Mouse (Mus musculus) ovary, postnatal 36 days (tissue): ENCODE data around the gene Pogk.
A peak's percentile ranks its signal among the peaks of the same experiment; 100 is the strongest.

Experiments
- DNase-seq: peaks from one replicate; pipeline ENCODE4 v3.0.0; 2022; ENCODE audit warnings: low spot score, mixed read lengths

Pogk gene

DNA sequence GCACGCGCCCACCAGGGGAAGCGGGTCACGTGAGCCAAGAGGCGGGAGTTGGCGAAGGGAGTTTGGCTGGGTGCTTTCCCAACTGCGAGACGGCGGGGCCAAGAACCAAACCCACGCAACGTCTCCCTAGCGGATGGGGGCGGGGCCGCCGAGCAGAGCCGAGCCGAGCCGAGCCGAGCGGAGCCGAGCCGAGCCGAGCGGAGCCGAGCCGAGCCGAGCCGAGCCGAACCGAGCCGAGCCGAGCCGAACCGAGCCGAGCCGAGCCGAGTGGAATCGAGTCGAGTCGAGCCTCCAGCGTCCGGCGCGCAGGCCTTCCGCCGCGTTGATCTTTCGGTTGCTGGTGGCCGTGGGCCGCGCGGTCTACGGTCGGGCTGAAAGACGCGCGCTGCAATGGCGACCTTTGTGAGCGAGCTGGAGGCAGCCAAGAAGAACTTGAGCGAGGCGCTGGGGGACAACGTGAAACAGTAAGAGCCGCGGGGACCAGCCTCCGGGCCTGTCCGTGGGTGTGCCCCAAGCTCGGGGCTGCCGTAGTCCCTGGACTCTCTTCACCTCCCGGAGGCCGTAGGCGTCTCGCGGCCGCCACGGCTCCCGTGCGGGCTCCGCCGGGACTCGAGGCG lies 30.5 kb downstream of the Pogk start, which contains the start of gene Tada1:
Gene Tada1 (plus strand): TSS at position 85 of the 617 bp plus-strand sequence.
- peak; percentile 92 for DNase-seq

DNA sequence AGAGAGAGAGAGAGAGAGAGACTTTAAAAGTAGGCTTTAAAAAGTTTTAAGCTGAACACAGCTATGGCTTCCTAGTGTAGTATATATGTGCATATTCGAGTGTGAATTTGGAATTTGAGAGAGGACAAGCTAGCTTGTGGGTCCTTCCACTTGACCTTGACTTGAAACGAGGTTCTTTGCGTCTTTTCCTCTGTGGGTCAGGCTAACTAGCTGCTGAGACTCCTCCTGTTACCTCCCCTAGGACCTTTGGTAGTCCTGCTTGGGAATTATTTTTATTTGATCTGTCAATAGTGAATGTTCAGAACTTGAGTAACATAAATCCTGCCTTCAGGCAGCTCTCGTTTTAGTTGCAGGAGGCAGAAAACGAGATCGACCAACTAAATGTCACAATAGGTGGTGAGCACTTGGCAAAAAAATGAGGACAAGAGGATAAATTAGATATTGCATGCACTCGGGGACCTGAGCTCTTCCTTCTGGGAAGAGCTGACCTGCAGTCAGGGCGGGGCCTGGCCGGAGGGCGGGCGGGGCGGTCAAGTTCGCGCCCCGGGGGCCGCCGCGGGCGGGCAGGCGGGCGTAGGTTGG lies 31.1 kb downstream of the Pogk start:
- DNase-seq: no peak

DNA sequence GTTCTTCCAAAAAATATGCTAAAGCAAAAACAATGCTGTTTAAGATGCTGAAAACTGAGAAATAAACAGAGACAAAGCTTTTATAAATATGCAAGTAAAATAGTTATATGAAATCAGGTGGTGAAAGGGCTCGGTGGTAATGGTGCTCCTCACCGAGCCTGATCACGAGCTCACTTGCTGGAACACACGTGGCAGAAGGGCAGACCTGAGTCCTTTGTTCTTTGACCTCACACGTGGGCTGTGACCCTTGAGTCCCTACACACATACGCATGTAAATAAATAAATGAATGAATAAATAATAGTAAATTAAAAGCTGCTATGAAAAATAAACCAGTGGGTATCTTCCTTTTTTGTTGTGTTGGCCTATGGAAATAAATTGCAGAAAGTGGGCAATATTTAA lies 32.5 kb downstream of the Pogk start:
- no peak for DNase-seq

DNA sequence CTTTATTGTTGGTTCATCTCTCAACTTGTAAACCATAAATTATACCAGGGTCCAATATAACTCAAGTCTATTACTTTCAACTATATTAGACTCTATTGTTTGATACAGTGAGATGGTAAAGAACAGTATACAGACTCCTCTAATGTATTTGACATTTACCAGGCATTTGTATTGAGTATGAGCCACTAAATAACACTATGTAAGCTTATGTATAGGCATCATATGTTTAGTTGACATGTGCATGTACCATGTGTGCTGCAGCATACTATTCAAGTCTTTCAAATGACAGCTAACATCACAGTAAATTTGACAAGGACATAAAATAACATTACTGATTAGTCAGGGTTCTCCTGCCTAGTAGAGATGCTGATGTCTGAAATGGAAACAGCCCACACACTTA lies 46.5 kb downstream of the Pogk start:
- DNase-seq: no peak

DNA sequence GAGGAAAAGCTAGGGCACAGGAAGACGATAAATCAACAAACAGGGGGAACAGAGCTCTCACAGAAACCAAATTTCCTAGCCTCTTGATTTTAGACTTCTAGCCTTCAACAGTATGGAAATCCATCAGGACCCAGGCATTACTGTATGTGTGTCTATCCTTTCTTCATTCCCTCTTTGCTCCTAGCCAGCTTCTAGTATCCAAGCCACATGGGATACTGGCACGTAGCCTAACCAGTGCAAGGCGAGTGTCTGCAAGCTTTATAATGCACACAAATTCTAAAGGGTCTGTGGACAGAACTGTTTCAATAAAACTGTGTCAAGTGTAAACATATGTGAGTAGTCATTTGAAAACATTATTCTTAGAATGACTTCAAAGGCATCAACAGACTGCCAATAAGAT lies 47.0 kb downstream of the Pogk start:
- no peak for DNase-seq

DNA sequence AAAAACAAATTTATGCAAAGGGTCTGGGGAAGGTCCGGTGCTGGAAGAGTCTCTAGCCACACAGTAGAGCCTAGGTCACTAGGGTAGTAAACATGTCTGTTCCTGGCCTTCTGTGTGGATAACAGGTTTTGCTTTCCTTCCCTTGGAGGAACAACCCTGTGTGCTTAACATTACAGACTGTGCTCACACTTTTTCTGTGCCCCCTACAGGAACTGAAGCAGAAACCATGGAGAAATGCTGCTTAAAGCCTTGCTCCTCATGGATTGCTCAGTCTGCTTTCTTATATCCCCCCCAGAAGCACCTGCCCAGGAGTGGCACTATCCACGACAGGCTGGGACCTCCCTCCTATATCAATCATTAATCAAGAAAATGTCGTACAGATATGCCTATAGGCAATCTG lies 47.8 kb downstream of the Pogk start:
- DNase-seq: no peak

DNA sequence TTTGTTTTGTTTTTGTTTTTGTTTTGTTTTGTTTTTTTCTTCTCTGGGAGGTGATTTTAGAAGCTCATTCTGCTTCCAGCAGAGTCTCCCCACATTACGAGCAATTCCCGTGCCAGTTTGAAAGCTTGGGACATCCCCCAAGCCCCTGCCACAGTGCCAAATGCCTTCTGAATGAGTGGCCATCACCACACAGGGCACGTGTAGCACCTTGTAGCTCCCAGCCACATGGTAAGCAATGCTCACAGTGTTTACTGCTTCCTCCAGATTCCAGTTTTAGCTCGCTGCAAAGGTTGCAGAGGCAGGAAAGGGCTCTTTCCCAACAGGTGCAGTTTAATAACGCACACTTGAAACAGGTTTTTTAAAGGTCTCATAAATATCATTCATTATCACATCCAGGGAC lies 48.8 kb downstream of the Pogk start:
- no peak for DNase-seq

DNA sequence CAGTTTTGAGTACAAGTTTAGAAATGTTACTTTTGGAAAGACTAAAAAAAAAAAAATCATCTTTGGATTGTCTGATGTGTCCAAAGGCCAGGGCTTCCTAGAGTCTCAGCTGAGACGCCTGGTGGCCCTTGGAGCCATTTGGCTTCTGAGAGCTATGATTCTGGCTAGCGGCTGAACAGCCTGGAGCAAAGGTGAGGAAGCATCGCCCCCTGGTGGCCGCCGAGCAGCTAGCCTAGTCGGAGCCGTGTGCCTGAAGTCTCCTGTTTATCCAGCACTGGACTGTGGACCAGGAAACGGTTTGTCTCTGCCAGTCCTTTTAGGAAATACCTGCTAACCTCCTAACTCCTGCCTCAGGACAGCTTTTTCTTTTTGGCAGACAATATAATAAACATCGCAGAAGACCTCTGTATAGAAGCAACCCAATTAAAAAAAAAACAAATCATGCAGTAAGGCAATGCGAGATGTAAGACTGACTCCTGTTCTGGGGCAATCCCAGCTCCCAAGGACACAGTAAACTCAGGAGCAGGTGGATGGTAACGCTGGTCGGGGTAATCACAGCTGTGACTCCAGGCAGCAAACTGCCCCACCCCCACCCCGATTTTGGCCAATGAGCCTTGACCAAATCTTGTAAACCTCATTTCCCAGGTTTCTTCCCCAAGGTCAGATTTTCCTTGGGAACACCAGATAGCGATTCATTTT lies 49.4 kb downstream of the Pogk start:
- peak; percentile 84 for DNase-seq

DNA sequence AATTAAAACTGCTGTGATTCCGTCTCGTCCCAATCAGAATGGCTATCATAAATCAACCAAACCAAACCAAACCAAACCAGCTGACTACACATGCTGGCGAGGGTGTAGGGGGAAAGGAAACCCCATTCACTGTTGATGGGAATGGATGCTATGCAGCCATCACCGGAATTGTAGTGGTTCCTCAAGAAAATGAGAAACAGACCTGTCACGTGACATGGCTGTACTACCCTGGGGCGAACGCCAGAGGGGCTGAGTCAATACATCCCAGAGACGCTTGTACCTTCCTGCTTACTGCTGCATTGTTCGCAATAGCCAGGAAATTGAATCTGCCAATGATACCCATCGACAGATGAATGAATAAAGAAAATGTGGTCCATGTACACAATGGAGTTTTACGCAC lies 59.9 kb downstream of the Pogk start:
- no peak for DNase-seq

DNA sequence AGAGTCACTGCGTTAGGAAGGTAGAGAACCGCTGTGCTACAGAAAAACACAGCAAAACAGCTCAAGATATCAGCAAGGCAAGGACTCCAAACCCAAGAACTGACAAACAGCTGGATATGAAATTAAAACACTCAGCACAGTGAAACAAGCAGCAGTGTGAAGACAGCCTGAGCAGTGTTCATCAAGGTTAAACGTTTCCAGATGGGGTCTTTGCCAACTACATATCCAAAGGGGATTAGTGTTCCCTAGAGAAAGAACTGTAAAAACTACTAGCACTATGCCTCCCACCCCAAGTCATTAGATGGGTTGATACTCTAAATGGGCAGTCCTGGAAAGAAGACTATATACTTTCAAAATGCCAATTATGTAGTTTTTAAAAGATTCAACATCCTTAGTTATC lies 60.3 kb downstream of the Pogk start:
- DNase-seq: no peak

DNA sequence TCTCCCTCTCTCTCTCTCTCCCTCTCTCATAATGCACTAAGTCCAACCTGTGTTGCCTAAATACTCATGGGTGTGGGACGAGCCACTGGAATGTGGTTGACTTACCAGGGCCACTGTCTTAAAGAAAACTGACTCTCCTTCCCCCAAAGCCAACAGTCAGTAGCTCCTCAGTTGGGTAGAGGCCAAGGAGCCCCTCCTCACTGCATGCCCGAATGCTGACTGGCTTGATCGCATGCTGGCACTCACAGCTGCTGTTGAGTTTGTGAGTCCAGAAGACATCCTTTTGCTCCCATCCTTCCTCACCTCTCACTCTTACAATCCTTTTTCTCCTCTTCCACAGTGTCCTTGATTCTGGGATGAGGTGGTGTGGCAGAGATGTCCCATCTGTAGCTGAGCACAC lies 62.8 kb downstream of the Pogk start:
- DNase-seq: no peak

DNA sequence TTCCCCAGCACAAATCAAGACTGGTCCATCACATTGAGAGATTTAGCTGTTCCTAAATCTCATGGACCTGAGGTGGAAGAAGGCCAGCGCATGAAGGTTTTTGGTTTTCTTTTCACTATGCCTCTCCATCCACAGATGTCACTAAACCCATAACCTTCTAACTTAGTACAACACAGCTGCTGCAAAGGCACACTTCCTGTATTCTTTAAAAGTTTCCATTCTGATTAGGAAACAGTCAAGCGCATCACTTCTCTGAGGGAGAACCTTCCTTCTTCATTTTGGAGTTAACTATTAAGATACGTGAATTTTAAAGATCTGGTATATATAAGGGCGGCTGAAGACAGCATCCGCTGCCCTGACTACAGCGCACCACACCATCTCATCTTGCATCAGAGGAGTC lies 64.1 kb downstream of the Pogk start:
- no peak for DNase-seq

DNA sequence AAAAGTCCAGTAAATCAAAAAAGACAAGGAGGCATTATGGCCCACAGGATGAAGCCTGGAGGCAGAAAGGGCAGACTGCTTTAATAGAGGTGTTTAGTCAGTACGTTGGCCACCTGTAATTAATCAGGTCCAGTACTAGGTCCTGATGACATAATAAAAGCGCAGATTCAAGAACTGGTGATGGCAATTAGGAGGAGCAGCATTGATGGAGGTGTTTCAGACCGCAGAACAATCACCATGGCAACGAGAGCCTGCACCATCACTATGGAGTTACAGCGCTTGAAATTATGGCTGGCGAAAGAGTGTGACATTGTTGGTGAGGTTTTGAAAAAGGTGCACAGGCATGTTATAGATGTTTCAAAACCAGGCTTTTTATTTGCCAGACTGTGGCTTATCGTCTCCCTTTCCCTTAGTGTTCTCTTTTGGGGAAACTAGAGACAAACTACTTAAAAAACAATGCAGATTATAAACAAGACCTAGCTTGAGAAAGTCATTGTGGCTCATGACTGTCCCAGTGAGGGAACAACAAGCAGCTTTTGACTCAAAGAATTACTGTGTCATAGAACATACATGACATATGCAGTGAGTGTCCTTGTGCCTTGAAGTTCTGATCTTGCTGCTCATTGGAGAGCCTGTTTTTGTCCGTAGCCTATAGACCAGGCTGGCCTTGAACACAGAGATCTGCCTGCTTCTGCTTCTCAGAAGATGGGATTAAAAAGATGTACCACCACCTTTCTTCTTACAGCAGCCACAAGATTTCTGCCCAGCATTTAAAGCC lies 65.2 kb downstream of the Pogk start:
- no peak for DNase-seq

DNA sequence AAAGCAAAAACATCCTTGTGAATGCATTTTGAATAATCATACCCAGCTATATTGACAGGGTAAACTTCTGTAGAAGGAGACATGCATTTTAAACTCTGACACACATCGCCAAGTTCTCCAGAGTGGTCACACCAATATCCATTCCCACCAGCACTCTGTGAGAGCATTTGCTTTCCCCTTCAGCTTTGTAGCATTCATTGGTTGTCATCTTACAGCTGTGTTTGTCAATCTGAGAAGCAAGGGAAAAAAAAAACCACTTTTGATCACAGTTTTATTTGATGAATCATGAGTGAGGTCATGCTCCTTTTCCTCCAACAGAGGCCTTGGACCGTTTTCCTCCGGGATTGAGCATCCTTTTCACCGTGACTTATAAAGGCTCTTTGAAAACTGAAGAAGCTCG lies 66.1 kb downstream of the Pogk start:
- DNase-seq: no peak

DNA sequence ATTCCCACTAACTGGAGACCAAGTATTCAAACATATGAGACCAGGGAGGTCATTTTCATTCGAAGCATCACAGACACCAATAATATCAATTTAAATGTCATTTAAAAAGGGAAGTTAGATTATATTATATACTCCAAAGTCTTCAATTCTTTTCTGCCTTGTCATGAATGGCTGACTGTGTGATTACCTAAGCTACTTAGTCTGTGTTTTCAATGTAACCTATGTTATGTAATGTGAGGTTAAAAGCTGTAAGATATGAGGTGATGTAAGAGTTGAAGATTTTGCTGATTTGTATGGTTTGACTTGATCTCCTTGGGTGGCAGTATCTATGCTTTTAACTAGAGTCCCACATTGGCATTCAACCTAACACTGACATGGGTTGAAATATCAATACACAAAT lies 67.1 kb downstream of the Pogk start:
- DNase-seq: no peak

DNA sequence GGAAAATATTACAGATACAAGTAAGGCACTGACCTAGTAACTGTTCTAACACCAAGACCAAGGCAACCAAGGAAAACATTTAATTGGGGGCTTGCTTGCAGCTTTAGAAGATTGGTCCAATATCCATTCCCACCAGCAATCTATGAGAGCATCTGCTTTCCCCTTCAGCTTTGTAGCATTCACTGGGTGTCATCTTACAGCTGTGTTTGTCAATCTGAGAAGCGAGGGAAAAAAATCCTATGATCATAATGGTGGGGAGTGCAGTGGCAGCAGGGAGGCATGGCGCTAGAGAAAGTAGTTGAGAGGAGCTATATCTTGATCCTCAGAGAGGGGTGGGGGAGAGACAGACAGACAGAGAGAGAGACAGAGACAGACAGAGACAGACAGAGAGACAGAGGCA lies 67.6 kb downstream of the Pogk start:
- no peak for DNase-seq

DNA sequence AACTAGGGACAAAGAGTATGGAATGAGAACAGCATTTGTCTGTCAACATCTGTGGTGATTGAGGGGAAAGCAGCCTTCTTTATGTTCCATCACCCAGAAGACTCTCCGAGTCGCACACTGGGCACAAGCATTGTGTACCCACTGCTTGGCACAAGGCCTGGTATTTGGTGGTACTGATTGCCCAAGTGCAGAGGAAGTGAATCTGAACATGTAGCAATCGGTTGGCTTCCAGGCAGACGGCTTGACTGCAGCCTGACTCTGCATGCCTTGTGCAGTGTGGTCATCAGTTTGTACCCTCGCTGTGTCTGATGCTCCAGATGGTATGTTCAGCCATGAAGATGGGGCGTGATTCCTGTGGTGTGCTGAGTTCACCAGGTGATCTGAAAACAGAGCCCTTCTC lies 70.6 kb downstream of the Pogk start:
- DNase-seq: peak; percentile 5
